Mouse (Mus musculus): Measurements from ENCODE around the gene Gm26741. TPM values are rescaled to one million over a fixed set of nuclear protein-coding genes. Genes with fewer than 3 reads are reported as not detected.
A peak's percentile ranks its signal among the peaks of the same experiment; 100 is the strongest.

Gm26741 gene
- polyA plus RNA-seq, 1 experiment from 2014 or later: not detected

DNA sequence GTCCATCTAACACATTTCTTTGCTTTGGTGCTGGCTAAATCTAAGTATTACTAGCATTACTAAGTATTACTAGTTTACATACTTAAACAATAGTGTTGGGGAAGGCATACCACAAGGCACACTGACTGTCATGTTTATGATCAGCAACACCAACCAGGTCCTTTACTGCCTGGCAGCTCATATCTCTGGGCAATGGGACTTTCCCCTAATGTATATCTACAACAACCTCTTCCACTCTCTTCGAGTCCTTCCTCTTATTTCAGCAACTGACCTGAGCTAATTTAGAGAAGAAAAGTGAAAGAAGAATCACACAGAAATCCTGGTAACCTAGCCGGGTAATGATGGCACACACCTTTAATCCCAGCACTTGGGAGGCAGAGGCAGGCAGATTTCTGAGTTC, 17.9 kb downstream of the Gm26741 start:
- 94% methylated on average over 2 of the region's 2 CpGs for WGBS
- no peak overlapping the region for H3K4me2 ChIP-seq (replicated peaks)
- H3K9me3 ChIP-seq: no peaks in the 10 kb centered on the region
- no peak for ATAC-seq (replicated peaks)
- no peaks in the 10 kb centered on the region for H3K27me3 ChIP-seq
- H3K9ac ChIP-seq (replicated peaks): no peak overlapping the region
- H3K4me1 ChIP-seq: peaks cover 28% of the 10 kb centered on the region
- no peaks in the 10 kb centered on the region for H3K36me3 ChIP-seq
- no peak overlapping the region for H3K27ac ChIP-seq (replicated peaks)
- no peak overlapping the region for H3K4me3 ChIP-seq

- ATAC-seq (replicated peaks): no peak
- no peak overlapping the region for H3K4me2 ChIP-seq (replicated peaks)
- 95% methylated on average over 2 of the region's 2 CpGs for WGBS
- H3K9me3 ChIP-seq: no peaks in the 10 kb centered on the region
- no peak overlapping the region for H3K9ac ChIP-seq (replicated peaks)
- H3K27me3 ChIP-seq: no peaks in the 10 kb centered on the region
- no peak overlapping the region for H3K27ac ChIP-seq (replicated peaks)
- peaks cover 32% of the 10 kb centered on the region for H3K4me1 ChIP-seq
- no peak overlapping the region for H3K4me3 ChIP-seq
- no peaks in the 10 kb centered on the region for H3K36me3 ChIP-seq
Measured at GRCm38 (mm10) chr10:52377813-52378212, 19.2 kb downstream of the Gm26741 start.

GRCm38 (mm10) chr10:52381321-52381801, 22.8 kb downstream of the Gm26741 start:
- Histone ChIP-seq H3K27me3 (no peaks in the 10 kb centered on the region), H3K9ac (replicated peaks) (peak overlapping the region; percentile 87), H3K4me3 (peak overlapping the region; percentile 76), H3K4me1 (peaks cover 35% of the 10 kb centered on the region), H3K36me3 (no peaks in the 10 kb centered on the region), H3K27ac (replicated peaks) (peak overlapping the region; percentile 93), H3K9me3 (no peaks in the 10 kb centered on the region), H3K4me2 (replicated peaks) (peak overlapping the region; percentile 69)
- peak; percentile 62 for ATAC-seq (replicated peaks)
- under 1% methylated on average over 19 of the region's 19 CpGs for WGBS

GRCm38 (mm10) chr10:52381845-52382591, 23.5 kb downstream of the Gm26741 start, which contains the start of gene Gopc:
Gene Gopc, minus strand, starts transcription at chr10:52382124.
- Histone ChIP-seq H3K36me3 (no peaks in the 10 kb centered on the region), H3K9me3 (no peaks in the 10 kb centered on the region), H3K27me3 (no peaks in the 10 kb centered on the region), H3K9ac (replicated peaks) (peak within 1 kb of the TSS; percentile 87), H3K27ac (replicated peaks) (peak within 1 kb of the TSS; percentile 93), H3K4me2 (replicated peaks) (peak within 1 kb of the TSS; percentile 69), H3K4me3 (peak within 1 kb of the TSS; percentile 76), H3K4me1 (peaks cover 35% of the 10 kb centered on the region)
- WGBS: under 1% methylated on average over 66 of the region's 71 CpGs
- peak; percentile 99 for ATAC-seq (replicated peaks)

DNA sequence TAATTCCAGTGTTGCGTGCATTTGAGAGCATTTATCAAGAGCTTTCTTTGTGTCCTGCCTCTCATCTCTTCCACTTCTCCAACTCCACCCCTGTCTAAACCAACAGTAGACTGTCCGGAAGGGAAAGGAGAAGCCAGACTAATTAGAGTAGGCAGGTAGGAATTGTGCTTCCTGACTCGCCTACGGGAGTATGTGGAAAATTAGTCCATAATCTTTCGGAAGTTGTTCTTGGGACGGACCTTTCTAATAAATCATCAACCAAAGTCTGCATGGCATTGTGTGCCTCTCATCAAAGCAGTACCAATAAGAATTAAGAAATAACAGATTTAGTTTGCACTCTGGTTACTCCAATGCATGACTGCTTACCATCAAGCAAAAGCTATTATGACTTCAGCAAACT, 24.5 kb downstream of the Gm26741 start:
- H3K36me3 ChIP-seq: no peaks in the 10 kb centered on the region
- peak overlapping the region; percentile 61 for H3K4me2 ChIP-seq (replicated peaks)
- no peak overlapping the region for H3K27ac ChIP-seq (replicated peaks)
- peak overlapping the region; percentile 74; the same call in 1 of the 2 replicates for H3K9ac ChIP-seq (replicated peaks)
- no peak for ATAC-seq (replicated peaks)
- H3K9me3 ChIP-seq: no peaks in the 10 kb centered on the region
- WGBS: 84% methylated on average over 6 of the region's 6 CpGs
- H3K4me1 ChIP-seq: peaks cover 31% of the 10 kb centered on the region
- no peaks in the 10 kb centered on the region for H3K27me3 ChIP-seq
- peak overlapping the region; percentile 76; the same call in 1 of the 2 replicates for H3K4me3 ChIP-seq

DNA sequence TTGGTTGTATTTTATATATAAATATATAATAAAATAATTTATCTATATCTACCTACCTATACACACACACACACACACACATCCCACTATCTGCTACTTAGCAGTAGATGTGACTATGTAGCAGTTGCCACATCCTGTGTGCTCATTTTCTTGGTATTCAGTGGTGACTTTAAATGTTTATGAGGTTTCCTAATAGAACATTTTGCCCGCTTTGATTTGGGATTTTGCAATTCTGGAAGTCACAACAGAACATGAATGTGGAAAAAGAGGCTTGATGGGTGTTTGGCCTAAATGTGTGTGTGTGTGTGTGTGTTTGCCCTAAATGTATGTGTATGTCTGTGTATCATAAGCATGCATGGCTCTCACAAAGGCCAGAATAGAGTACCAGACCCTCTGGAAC, 25.0 kb downstream of the Gm26741 start:
- no peak overlapping the region for H3K4me2 ChIP-seq (replicated peaks)
- H3K4me1 ChIP-seq: peaks cover 26% of the 10 kb centered on the region
- H3K36me3 ChIP-seq: no peaks in the 10 kb centered on the region
- no peak overlapping the region for H3K4me3 ChIP-seq
- no peak overlapping the region for H3K27ac ChIP-seq (replicated peaks)
- no peaks in the 10 kb centered on the region for H3K9me3 ChIP-seq
- WGBS: 97% methylated on average over 1 of the region's 1 CpGs
- H3K27me3 ChIP-seq: no peaks in the 10 kb centered on the region
- ATAC-seq (replicated peaks): no peak
- no peak overlapping the region for H3K9ac ChIP-seq (replicated peaks)

DNA sequence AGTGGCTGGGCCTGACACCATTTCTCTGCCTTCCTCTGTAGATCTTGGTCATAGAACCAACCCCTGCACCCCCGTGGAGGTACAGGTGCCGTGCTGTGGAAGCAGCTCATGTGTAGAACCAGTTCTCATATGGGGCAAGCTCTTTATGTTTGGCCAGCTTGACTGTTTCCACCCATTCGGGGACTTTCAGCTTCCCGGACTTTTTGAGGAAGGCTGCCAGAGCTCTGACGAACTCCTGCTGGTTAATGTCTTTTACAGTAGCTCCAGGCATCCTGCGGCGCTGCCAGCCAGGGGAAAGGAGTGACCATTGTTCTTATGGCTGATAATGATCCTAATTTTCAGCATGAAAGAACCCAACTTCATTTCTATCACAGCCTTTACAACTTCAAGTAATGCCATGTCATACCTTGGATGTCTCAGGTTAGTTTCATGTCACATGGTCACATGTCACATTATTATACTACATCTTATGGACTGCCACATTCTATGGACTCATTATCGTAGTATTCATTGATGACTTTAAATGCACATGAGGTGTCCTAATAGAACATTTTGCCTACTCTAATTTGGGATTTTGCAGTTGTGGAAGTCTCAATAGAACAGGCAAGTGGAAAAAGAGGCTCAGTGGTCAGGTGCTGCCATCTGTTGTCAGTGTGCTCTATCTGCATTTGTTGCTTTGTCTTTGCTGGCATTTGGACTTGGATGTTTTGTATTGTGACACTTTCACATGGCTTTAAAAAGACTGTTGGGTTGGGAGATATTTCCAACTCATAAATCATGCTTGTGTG, 26.4 kb downstream of the Gm26741 start:
- WGBS: 33% methylated on average over 8 of the region's 8 CpGs
- H3K9ac ChIP-seq (replicated peaks): no peak overlapping the region
- no peak for ATAC-seq (replicated peaks)
- H3K27me3 ChIP-seq: no peaks in the 10 kb centered on the region
- no peak overlapping the region for H3K4me3 ChIP-seq
- H3K27ac ChIP-seq (replicated peaks): no peak overlapping the region
- H3K9me3 ChIP-seq: no peaks in the 10 kb centered on the region
- H3K4me2 ChIP-seq (replicated peaks): no peak overlapping the region
- peaks cover 13% of the 10 kb centered on the region for H3K4me1 ChIP-seq
- no peaks in the 10 kb centered on the region for H3K36me3 ChIP-seq

GRCm38 (mm10) chr10:52387192-52387591, 28.6 kb downstream of the Gm26741 start:
- Histone ChIP-seq H3K36me3 (no peaks in the 10 kb centered on the region), H3K4me3 (no peak overlapping the region), H3K9me3 (no peaks in the 10 kb centered on the region), H3K27me3 (no peaks in the 10 kb centered on the region), H3K4me2 (replicated peaks) (no peak overlapping the region), H3K4me1 (peaks cover 7% of the 10 kb centered on the region), H3K27ac (replicated peaks) (no peak overlapping the region), H3K9ac (replicated peaks) (no peak overlapping the region)
- no peak for ATAC-seq (replicated peaks)
- 66% methylated on average over 4 of the region's 4 CpGs for WGBS

DNA sequence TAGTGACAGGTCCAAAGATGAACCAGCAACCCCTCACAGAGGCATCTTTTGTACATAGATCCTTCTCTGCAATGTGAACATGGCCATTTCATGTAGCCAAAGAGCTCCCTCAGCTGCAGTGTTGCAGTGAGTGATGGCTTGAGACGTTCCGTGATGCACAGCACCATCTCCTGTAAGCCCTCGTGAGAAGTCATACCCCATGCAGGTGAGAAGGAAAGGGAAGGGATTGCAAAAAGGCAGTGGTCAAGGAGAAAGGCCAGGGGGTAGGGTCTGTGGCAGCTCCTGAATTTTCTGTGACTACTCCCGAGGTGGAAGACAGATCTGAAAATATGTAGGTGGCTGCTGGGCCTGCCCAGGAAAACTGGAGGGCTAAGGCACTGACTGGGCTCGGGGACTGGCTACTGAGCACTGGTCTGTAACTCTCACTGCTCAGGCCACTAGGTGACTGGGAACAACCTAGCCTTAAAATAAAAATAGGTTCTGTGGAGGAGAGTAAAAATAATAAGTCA, 30.4 kb downstream of the Gm26741 start, which contains the start of gene Nepn:
TSS of gene Nepn (plus strand) at position 51 of the 509 bp plus-strand sequence.
- Histone ChIP-seq H3K9me3 (no peaks in the 10 kb centered on the region), H3K9ac (replicated peaks) (no peak within 1 kb of the TSS), H3K4me1 (no peaks in the 10 kb centered on the region), H3K27ac (replicated peaks) (no peak within 1 kb of the TSS), H3K4me2 (replicated peaks) (no peak within 1 kb of the TSS), H3K27me3 (no peaks in the 10 kb centered on the region), H3K36me3 (no peaks in the 10 kb centered on the region), H3K4me3 (no peak within 1 kb of the TSS)
- no peak for ATAC-seq (replicated peaks)
- WGBS: 80% methylated on average over 5 of the region's 5 CpGs

DNA sequence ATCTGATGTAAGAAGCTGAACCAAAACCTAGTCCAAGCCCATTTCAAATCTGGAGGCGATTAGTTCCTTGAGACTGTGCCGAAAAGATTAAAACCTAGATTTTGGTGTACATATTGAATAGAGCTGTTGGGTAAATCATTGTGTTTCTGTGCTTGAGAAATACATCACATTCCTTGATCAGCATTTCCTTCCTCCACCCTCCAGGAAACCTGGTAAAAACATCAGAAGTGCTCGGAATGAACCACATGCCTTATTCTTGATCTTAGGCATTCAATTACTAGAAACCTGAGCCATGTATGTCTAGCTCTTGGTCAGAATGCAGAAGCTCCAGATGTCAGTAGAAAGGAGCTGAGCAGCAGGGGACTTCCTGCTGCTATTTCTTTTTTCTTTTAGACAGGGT, 30.9 kb downstream of the Gm26741 start:
- Histone ChIP-seq H3K9ac (replicated peaks) (no peak overlapping the region), H3K27me3 (no peaks in the 10 kb centered on the region), H3K4me1 (no peaks in the 10 kb centered on the region), H3K27ac (replicated peaks) (no peak overlapping the region), H3K4me2 (replicated peaks) (no peak overlapping the region), H3K4me3 (no peak overlapping the region), H3K36me3 (no peaks in the 10 kb centered on the region), H3K9me3 (no peaks in the 10 kb centered on the region)
- ATAC-seq (replicated peaks): no peak
- whole genome bisulfite sequencing: 82% methylated on average over 3 of the region's 3 CpGs

DNA sequence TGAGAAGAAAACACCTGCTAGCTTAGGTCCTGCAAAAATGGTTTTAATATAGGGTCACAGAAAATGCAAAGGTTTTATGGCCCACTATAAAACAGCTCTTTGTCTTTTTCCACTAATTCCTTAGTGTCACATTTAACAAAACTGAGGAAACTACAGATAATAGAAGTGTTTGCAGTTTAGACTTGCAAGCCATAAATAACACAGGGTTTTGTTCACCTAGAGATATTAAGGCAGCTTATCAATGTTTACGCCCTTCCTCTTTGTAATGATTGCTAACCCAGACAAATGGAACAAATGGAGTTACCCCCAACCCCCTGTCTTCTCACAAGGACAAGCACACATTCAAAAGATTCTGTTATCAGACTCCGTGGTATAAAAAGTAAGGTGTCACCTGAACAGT, 32.6 kb downstream of the Gm26741 start:
- H3K4me2 ChIP-seq (replicated peaks): no peak overlapping the region
- H3K27me3 ChIP-seq: no peaks in the 10 kb centered on the region
- no peaks in the 10 kb centered on the region for H3K4me1 ChIP-seq
- WGBS: 84% methylated on average over 2 of the region's 2 CpGs
- ATAC-seq (replicated peaks): no peak
- H3K4me3 ChIP-seq: no peak overlapping the region
- H3K9ac ChIP-seq (replicated peaks): no peak overlapping the region
- no peaks in the 10 kb centered on the region for H3K36me3 ChIP-seq
- H3K9me3 ChIP-seq: no peaks in the 10 kb centered on the region
- H3K27ac ChIP-seq (replicated peaks): no peak overlapping the region

- no peaks in the 10 kb centered on the region for H3K4me1 ChIP-seq
- ATAC-seq (replicated peaks): no peak
- WGBS: 94% methylated on average over 3 of the region's 3 CpGs
- no peak overlapping the region for H3K4me2 ChIP-seq (replicated peaks)
- no peaks in the 10 kb centered on the region for H3K36me3 ChIP-seq
- no peak overlapping the region for H3K27ac ChIP-seq (replicated peaks)
- H3K9ac ChIP-seq (replicated peaks): no peak overlapping the region
- H3K4me3 ChIP-seq: no peak overlapping the region
- no peaks in the 10 kb centered on the region for H3K27me3 ChIP-seq
- H3K9me3 ChIP-seq: no peaks in the 10 kb centered on the region
Measured at GRCm38 (mm10) chr10:52396647-52397046, 38.1 kb downstream of the Gm26741 start.

Measured in forebrain, embryonic 15.5 days (tissue).